Mouse (Mus musculus) 416B (cell line): ENCODE results near the gene Ypel4.

Experiments
- DNase-seq: peaks from one replicate; pipeline ENCODE4 v3.0.0; 2011; ENCODE audit warnings: low read depth

The Ypel4 gene

GRCm38 (mm10) chr2:84733579-84734300 lies at the start of gene Ypel4:
Gene Ypel4 (plus strand): TSS chr2:84734058.
- peak; percentile 26 for DNase-seq

GRCm38 (mm10) chr2:84688080-84688844 lies 45.6 kb upstream of the Ypel4 start:
- DNase-seq, result no peak

GRCm38 (mm10) chr2:84690050-84690449 lies 43.8 kb upstream of the Ypel4 start:
- no peak for DNase-seq

- DNase-seq, result no peak
Measured at GRCm38 (mm10) chr2:84695007-84695695, 38.7 kb upstream of the Ypel4 start.

GRCm38 (mm10) chr2:84703497-84703896 lies 30.4 kb upstream of the Ypel4 start:
- DNase-seq, result no peak

GRCm38 (mm10) chr2:84704329-84704728 lies 29.5 kb upstream of the Ypel4 start:
- DNase-seq, result no peak

- DNase-seq, result peak; percentile 14
Measured at GRCm38 (mm10) chr2:84705295-84705694, 28.6 kb upstream of the Ypel4 start.

GRCm38 (mm10) chr2:84707523-84707922 lies 26.3 kb upstream of the Ypel4 start:
- DNase-seq, result no peak

GRCm38 (mm10) chr2:84711898-84712297 lies 22.0 kb upstream of the Ypel4 start:
- no peak for DNase-seq

- no peak for DNase-seq
Measured at GRCm38 (mm10) chr2:84714422-84714810, 19.4 kb upstream of the Ypel4 start.

GRCm38 (mm10) chr2:84714811-84715561 lies 18.9 kb upstream of the Ypel4 start, which contains the start of gene Zdhhc5:
Gene Zdhhc5 (minus strand): TSS chr2:84715180.
- DNase-seq, result peak; percentile 98

- peak; percentile 99 for DNase-seq
Measured at GRCm38 (mm10) chr2:84715562-84716361, 18.1 kb upstream of the Ypel4 start.

- DNase-seq, result peak; percentile 59
Measured at GRCm38 (mm10) chr2:84716423-84717355, 17.2 kb upstream of the Ypel4 start.

- DNase-seq, result no peak
Measured at GRCm38 (mm10) chr2:84717357-84717756, 16.5 kb upstream of the Ypel4 start.

- DNase-seq, result no peak
Measured at GRCm38 (mm10) chr2:84720718-84721117, 13.1 kb upstream of the Ypel4 start.

- DNase-seq, result no peak
Measured at GRCm38 (mm10) chr2:84721182-84721581, 12.7 kb upstream of the Ypel4 start.

- no peak for DNase-seq
Measured at GRCm38 (mm10) chr2:84723856-84724255, 10.0 kb upstream of the Ypel4 start.

- no peak for DNase-seq
Measured at GRCm38 (mm10) chr2:84725770-84726169, 8.1 kb upstream of the Ypel4 start.

- DNase-seq, result peak; percentile 15
Measured at GRCm38 (mm10) chr2:84726716-84727115, 7.1 kb upstream of the Ypel4 start.
